13 mouse cellular contexts compared by ENCODE assay signal in genomic region chr9:21829834-21830460, GRCm38 (mm10). TPM values are rescaled to one million over a fixed set of nuclear protein-coding genes. Genes with fewer than 3 reads are reported as not detected.
"Had no signal": no experiment of that assay in that cellular context is flagged by ENCODE, and none has a peak within 500 bp of the region (broad histone marks: within the 10 kb centered on the region; RNA-seq: fewer than 3 reads in every experiment).

No protein-coding gene starts in this region.

- H3K27ac ChIP-seq: kidney, postnatal 0 days; left cerebral cortex, adult 2 months; macrophage; midbrain, embryonic 13.5 days had no signal

- DNase-seq: kidney, adult 2 months; kidney, postnatal 36 days; layer of hippocampus, postnatal 36 days; lung, adult 2 months; thymus, adult 18-20 months; thymus, postnatal 36 days had no signal

- H3K9me3 ChIP-seq: midbrain, embryonic 13.5 days had no signal

- H3K27me3 ChIP-seq: midbrain, embryonic 13.5 days had no signal

- H3K9ac ChIP-seq: midbrain, embryonic 13.5 days had no signal

- H3K4me3 ChIP-seq: left cerebral cortex, adult 2 months; midbrain, embryonic 13.5 days had no signal

- ATAC-seq: intestine, postnatal 0 days; midbrain, embryonic 13.5 days had no signal

- H3K4me2 ChIP-seq: midbrain, embryonic 13.5 days had no signal

- H3K4me1 ChIP-seq: midbrain, embryonic 13.5 days had no signal

- H3K36me3 ChIP-seq: midbrain, embryonic 13.5 days had no signal

RNA-seq across cellular contexts. Expression of gene Angptl8, which starts 5.4 kb away (rescaled TPM):
- polyA plus RNA-seq: macrophage; neural tube, embryonic 11.5 days; testis, adult 2 months had no signal
